Mouse (Mus musculus) liver, embryonic 15.5 days (tissue): ENCODE results near the gene Gm5415. TPM values are rescaled to one million over a fixed set of nuclear protein-coding genes. Genes with fewer than 3 reads are reported as not detected.
"Not testable (repeated sequence)": the region's sequence is repeated elsewhere in the genome, so short reads cannot be mapped to it uniquely, and the experiment has no call there.

Experiments
- ATAC-seq: fragments of 200-750 bp; cut with Nextera tagmentation; 2 replicates; pipeline ENCODE4 v1.8.0; 2017; ENCODE audit warnings: moderate number of reproducible peaks, mild to moderate bottlenecking, moderate library complexity; ENCODE audit not compliant: insufficient read depth
- H3K27ac ChIP-seq: fragments of 300-500 bp; sonication (generic); replicated peaks from 2 replicates; pipeline ENCODE4 v1.5.1; 2015; ENCODE audit warnings: mild to moderate bottlenecking, inconsistent platforms
- H3K27me3 ChIP-seq: fragments of 300-500 bp; sonication (generic); 2 replicates; pipeline ENCODE4 v1.6.1; 2015; ENCODE audit warnings: mild to moderate bottlenecking, inconsistent platforms
- H3K36me3 ChIP-seq: fragments of 300-500 bp; sonication (generic); replicated peaks from 2 replicates; pipeline ENCODE4 v1.6.1; 2015; ENCODE audit warnings: moderate library complexity, mild to moderate bottlenecking, inconsistent platforms
- H3K4me1 ChIP-seq: fragments of 300-500 bp; sonication (generic); replicated peaks from 2 replicates; pipeline ENCODE4 v1.6.1; 2015; ENCODE audit warnings: inconsistent platforms
- H3K4me2 ChIP-seq: fragments of 300-500 bp; sonication (generic); 2 replicates; pipeline ENCODE4 v1.6.1; 2015; ENCODE audit warnings: moderate library complexity, mild to moderate bottlenecking, inconsistent platforms
- H3K4me3 ChIP-seq: fragments of 300-500 bp; sonication (generic); replicated peaks from 2 replicates; pipeline ENCODE4 v1.5.1; 2015; ENCODE audit warnings: mild to moderate bottlenecking, inconsistent platforms
- H3K9ac ChIP-seq: fragments of 300-500 bp; sonication (generic); 2 replicates; pipeline ENCODE4 v1.6.1; 2015; ENCODE audit warnings: moderate library complexity, mild to moderate bottlenecking, inconsistent platforms
- H3K9me3 ChIP-seq: fragments of 300-500 bp; sonication (generic); replicated peaks from 2 replicates; pipeline ENCODE4 v1.6.1; 2016; ENCODE audit warnings: inconsistent platforms
- WGBS: fragments of 180-500 bp; shearing (Covaris S2); methylation state at CpG from one replicate; pipeline ENCODE4 v1.1.7; 2015; ENCODE audit warnings: mixed read lengths; ENCODE audit not compliant: insufficient replicate concordance; 5-methylcytosine and 5-hydroxymethylcytosine counted together
- polyA plus RNA-seq: library from polyadenylated mRNA; unstranded; fragments of >200 nt; fragmentation: Nextera tagmentation; extraction: Ambion mirVana; gene quantifications from 2 replicates; pipeline ENCODE4 v1.2.1, GENCODE M21; 2015

Gene Gm5415
- not detected in 2 replicates for polyA plus RNA-seq

DNA sequence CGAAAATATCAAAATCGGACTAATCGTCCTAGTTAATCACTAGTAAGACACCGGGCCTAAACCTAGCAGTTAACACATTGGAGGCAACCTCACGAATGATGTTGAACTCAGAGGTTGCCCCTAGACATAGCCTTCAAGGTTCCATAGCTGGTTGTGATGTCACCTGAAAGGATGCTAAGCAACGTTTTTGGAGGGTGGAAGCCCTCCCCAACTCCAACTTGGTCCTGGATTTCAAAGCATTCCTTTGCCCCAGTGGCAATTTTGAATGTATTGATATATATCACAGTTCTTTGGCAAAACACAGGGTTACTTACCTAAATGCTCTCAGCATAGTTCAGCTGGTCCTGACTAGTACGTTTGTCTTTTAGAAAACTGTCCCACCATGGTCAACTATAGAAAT, at the start of gene Gm5415:
Gene Gm5415 (minus strand): TSS at position 101 of the 400 bp plus-strand sequence.
- not testable (repeated sequence) for H3K9me3 ChIP-seq, H3K4me3 ChIP-seq, ATAC-seq, H3K4me1 ChIP-seq, H3K36me3 ChIP-seq, H3K27me3 ChIP-seq, H3K4me2 ChIP-seq, H3K9ac ChIP-seq, H3K27ac ChIP-seq
- WGBS, result 49% methylated on average over 2 of the region's 7 CpGs

DNA sequence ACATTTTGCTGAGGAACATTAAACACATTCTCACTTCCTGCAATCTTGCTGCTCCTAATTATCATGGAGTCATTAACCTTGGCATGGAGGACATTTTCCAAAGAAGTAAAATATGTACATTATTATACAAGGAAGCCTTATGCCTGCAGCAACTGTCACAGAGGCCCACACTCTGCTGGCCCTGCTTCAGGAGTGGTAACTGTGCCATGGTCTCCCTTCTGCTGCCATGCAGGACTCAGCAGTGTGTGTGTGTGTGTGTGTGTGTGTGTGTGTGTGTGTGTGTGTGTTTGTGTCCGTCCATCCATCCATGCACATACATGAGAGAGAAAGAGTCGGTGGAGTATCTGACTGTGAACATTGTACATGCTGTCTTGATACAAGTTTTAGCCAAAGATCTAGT, 21.8 kb upstream of the Gm5415 start:
- no peaks in the 10 kb centered on the region for H3K27me3 ChIP-seq
- no peak for ATAC-seq
- H3K27ac ChIP-seq, result no peak overlapping the region
- H3K9ac ChIP-seq, result no peak overlapping the region
- no peak overlapping the region for H3K4me2 ChIP-seq
- H3K4me1 ChIP-seq, result no peaks in the 10 kb centered on the region
- WGBS, result 64% methylated on average over 2 of the region's 2 CpGs
- no peaks in the 10 kb centered on the region for H3K9me3 ChIP-seq
- H3K36me3 ChIP-seq, result no peaks in the 10 kb centered on the region
- no peak overlapping the region for H3K4me3 ChIP-seq

DNA sequence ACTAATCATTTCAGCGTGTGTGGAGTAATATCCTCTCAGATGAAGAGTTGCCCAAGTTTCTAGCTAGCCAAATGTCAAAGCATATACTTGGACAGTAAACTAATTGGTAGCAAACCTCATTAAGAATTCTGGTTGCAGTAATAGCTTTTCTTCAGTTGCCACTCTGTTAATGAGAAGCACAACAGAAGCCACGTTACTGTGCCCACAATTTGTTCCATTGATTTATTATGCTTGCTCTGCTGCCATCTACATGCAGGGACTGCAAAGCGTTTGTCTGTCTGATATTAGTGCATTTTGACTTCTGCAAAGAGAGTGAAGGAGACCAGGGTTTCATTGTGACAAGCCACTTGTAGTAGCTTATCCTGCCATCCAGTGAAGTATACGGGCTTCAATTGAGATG, 6.8 kb upstream of the Gm5415 start:
- no peaks in the 10 kb centered on the region for H3K27me3 ChIP-seq
- H3K27ac ChIP-seq, result no peak overlapping the region
- ATAC-seq, result no peak
- H3K4me1 ChIP-seq, result no peaks in the 10 kb centered on the region
- H3K36me3 ChIP-seq, result no peaks in the 10 kb centered on the region
- H3K4me2 ChIP-seq, result no peak overlapping the region
- no peaks in the 10 kb centered on the region for H3K9me3 ChIP-seq
- WGBS, result 47% methylated on average over 4 of the region's 4 CpGs
- no peak overlapping the region for H3K9ac ChIP-seq
- no peak overlapping the region for H3K4me3 ChIP-seq

DNA sequence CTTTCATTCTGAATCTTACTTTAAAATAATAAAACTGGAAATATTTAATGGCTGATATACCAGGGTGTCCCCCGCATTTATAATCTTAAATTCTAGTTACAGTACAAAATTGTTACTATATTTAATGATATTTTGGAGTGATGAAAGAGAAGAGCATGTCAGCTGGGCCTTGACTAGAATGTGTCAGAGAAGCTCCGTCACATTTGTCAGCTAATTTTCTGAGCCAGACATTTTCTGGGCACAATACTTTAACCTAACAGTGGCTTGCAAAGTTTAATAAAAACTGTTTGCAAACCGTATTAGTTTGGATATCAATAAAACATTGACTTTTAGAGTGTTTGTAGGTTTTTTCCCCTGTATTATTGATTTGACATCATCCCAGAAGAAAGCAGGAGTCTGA, 6.4 kb upstream of the Gm5415 start:
- Histone ChIP-seq H3K4me3 (no peak overlapping the region), H3K9ac (no peak overlapping the region), H3K27me3 (no peaks in the 10 kb centered on the region), H3K36me3 (no peaks in the 10 kb centered on the region), H3K4me2 (no peak overlapping the region), H3K27ac (no peak overlapping the region), H3K9me3 (no peaks in the 10 kb centered on the region), H3K4me1 (no peaks in the 10 kb centered on the region)
- no peak for ATAC-seq
- 61% methylated on average over 3 of the region's 3 CpGs for WGBS

DNA sequence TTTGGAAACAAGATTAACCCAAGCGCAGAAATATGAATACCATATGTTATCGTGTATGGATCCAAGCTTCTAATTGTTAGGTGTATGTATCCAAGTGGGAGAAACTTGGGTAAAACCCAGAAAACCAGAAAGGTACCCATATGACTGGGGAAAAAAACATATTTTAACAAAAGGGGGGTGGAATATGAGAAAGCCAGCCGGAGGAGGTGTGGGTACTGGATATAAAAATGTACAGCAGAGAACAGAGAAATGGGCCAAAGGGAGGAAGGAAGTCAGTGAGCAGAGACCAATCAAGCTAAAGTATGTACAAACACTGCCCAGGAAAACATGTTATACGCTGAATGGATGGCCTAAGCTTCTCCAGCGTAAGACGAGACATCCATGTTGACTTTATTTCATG, 43.7 kb downstream of the Gm5415 start:
- Histone ChIP-seq H3K27ac (no peak overlapping the region), H3K4me2 (no peak overlapping the region), H3K4me3 (no peak overlapping the region), H3K9ac (no peak overlapping the region), H3K36me3 (no peaks in the 10 kb centered on the region), H3K9me3 (no peaks in the 10 kb centered on the region), H3K27me3 (no peaks in the 10 kb centered on the region), H3K4me1 (no peaks in the 10 kb centered on the region)
- WGBS, result 71% methylated on average over 6 of the region's 6 CpGs
- no peak for ATAC-seq
